ENCODE assay signal across 8 mouse cellular contexts in the genomic region with DNA sequence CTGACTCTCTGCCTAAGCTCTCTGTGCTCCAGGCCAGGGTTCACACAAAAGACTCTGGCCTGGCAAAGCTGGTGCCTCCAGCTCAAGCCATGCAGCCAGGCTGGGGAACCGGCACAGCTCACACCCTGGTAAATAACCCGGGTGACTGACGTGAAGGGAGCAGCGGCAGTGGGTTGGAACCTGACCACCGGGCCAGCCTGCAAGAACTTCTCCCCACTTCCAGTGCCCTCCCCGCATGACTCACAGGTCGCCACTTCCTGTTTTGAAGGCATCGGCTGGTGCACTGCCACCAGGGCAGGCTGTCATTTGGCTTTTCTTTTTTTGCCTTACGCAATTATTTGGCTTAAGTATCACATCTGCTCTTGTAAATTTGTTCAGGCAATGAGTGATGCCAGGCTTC.
A peak's percentile ranks its signal among the peaks of the same experiment; 100 is the strongest.
DNase-seq lines count a peak whose midpoint lies in the region; ATAC-seq and TF ChIP-seq lines count a peak whose summit lies in the region.

No protein-coding gene starts in this region.

- intact Hi-C loops in heart, postnatal 14 days (cut with DNase I), result loop anchor here (10.0 kb wide), 1 partner anchor 347 kb away; a partner anchor contains a TSS

- ATAC-seq in embryonic facial prominence, embryonic 15.5 days (ENCODE audit: insufficient number of reproducible peaks, low FRiP score, low TSS enrichment, low read depth), result peak; percentile 72
- ATAC-seq in stomach, postnatal 0 days (ENCODE audit: low FRiP score, low TSS enrichment), result peak; percentile 93

- H3K4me2 ChIP-seq in embryonic facial prominence, embryonic 15.5 days (replicated peaks), result no peak overlapping the region
- no peak overlapping the region for H3K4me2 ChIP-seq in stomach, postnatal 0 days (replicated peaks; ENCODE audit: low read depth)

- no peak overlapping the region for H3K9ac ChIP-seq in embryonic facial prominence, embryonic 15.5 days
- no peak overlapping the region for H3K9ac ChIP-seq in stomach, postnatal 0 days (ENCODE audit: low read length)

- no peak overlapping the region for H3K4me3 ChIP-seq in embryonic facial prominence, embryonic 15.5 days (replicated peaks)
- no peak overlapping the region for H3K4me3 ChIP-seq in stomach, postnatal 0 days (ENCODE audit: low read depth, low read length)

- peak overlapping the region; percentile 63 for H3K27ac ChIP-seq in embryonic facial prominence, embryonic 15.5 days (replicated peaks)
- H3K27ac ChIP-seq in stomach, postnatal 0 days (replicated peaks), result peak overlapping the region; percentile 96

- no peak for TF ChIP-seq CTCF in stomach, postnatal 0 days (IDR thresholded peaks at IDR 0.05; ENCODE audit: low read depth)

- no peaks in the 10 kb centered on the region for H3K9me3 ChIP-seq in embryonic facial prominence, embryonic 15.5 days (replicated peaks)
- H3K9me3 ChIP-seq in stomach, postnatal 0 days (ENCODE audit: control insufficient read depth, low read length), result no peaks in the 10 kb centered on the region

- no peaks in the 10 kb centered on the region for H3K27me3 ChIP-seq in embryonic facial prominence, embryonic 15.5 days
- no peaks in the 10 kb centered on the region for H3K27me3 ChIP-seq in stomach, postnatal 0 days (ENCODE audit: control insufficient read depth, insufficient read depth, low read length)

- DNase-seq in right cerebral cortex, postnatal 10 days (ENCODE audit: low spot score in 2 of 2), result peak; percentile 51 to 52
- no peak for DNase-seq in right cerebral cortex, postnatal 4 days
- DNase-seq in heart, postnatal 14 days, result peak; percentile 68 to 70
- DNase-seq in layer of hippocampus, adult 9-10 months (ENCODE audit: low spot score), result peak; percentile 46
- peak; percentile 90 to 93 for DNase-seq in lung, postnatal 4 days
- peak; percentile 94 for DNase-seq in stomach, postnatal 0 days (ENCODE audit: low spot score)
- no peak for DNase-seq in cerebellum, adult 8-10 months

- H3K36me3 ChIP-seq in embryonic facial prominence, embryonic 15.5 days, result no peaks in the 10 kb centered on the region
- no peaks in the 10 kb centered on the region for H3K36me3 ChIP-seq in stomach, postnatal 0 days (ENCODE audit: control insufficient read depth, insufficient read depth, low read length)

- peaks cover 26% of the 10 kb centered on the region for H3K4me1 ChIP-seq in embryonic facial prominence, embryonic 15.5 days
- H3K4me1 ChIP-seq in stomach, postnatal 0 days (replicated peaks; ENCODE audit: control insufficient read depth, insufficient read depth), result 0 out of 2 replicates have a peak, but pooled peaks cover 5% of the 10 kb centered on the region

- TF ChIP-seq EP300 in stomach, postnatal 0 days (optimal IDR thresholded peaks at IDR 0.05), result no peak

- WGBS in embryonic facial prominence, embryonic 15.5 days, result 21% methylated on average over 9 of the region's 9 CpGs
- 29% methylated on average over 9 of the region's 9 CpGs for WGBS in stomach, postnatal 0 days

Comparison
In these comparisons a context has a peak if more than half of its experiments do, and no peak if none do; other contexts are left out.
1. DNase-seq: peak in right cerebral cortex, postnatal 10 days (2 of 2), heart, postnatal 14 days (2 of 2), layer of hippocampus, adult 9-10 months (single experiment), lung, postnatal 4 days (2 of 2) and stomach, postnatal 0 days (single experiment); none in right cerebral cortex, postnatal 4 days (single experiment) and cerebellum, adult 8-10 months (single experiment).